Mouse (Mus musculus): ENCODE measurements around the gene Skp1a.

GRCm38 (mm10) chr11:52251770-52252169 lies 20.0 kb downstream of the Skp1a start:
- TF ChIP-seq CTCF (IDR thresholded peaks at IDR 0.05; ENCODE audit: extremely low read depth, insufficient read depth, low read length) = no peak
- TF ChIP-seq POLR2A (IDR thresholded peaks at IDR 0.05; ENCODE audit: extremely low read depth, insufficient read depth, low read length) = no peak
